Mouse (Mus musculus): ENCODE measurements at regions not wholly inside any gene's neighbourhood (a gene's known extent, or its start where the extent isn't known, plus 50 kb on each side); places are given as distances from the start of the nearest gene placed in this dataset.
"Not testable (repeated sequence)": the region's sequence is repeated elsewhere in the genome, so short reads cannot be mapped to it uniquely, and the experiment has no call there.

DNA sequence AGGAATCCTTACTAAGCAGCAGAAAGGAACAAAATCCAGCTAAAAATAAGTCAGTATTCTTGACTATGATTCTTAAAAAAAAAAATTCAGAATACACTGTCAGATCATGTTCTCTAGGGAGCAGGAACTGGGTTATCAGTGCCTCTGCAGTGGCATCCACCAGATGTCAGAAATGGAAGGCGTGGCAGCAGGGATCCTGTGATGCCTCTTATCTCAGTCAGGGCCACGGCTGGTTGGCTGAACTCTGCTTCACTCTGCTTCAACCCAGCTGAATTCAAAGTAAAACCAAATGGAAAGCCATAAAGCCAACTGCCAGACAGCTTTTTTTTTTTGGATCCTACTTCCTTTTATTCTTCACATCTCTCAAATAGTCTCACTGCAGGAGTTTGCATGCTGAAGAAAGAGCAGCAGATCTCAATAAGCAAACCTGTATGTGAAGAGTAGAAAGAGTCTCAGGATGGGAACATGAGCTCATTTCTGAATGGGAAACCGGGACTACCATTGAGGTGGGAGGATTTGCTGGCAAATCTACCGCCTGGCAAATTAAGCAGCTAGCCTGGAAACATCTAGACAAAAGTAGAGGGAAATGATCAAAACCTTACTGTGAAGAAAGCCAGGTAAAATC, 295.8 kb downstream of the Trib2 start:
- H3K4me3 ChIP-seq (replicated peaks; ENCODE audit: control insufficient read depth, low read depth, low read length), result no peak overlapping the region
- 43% methylated on average over 4 of the region's 4 CpGs for WGBS
- H3K27ac ChIP-seq (ENCODE audit: control insufficient read depth, insufficient read depth, low read depth, low read length, poor library complexity), result no peak overlapping the region
- no peak for TF ChIP-seq CTCF (IDR thresholded peaks at IDR 0.05; ENCODE audit: control insufficient read depth, insufficient read depth, low read length)
- no peak for TF ChIP-seq POLR2A (IDR thresholded peaks at IDR 0.05; ENCODE audit: borderline replicate concordance, control insufficient read depth, low read depth, low read length)
- H3K4me1 ChIP-seq (ENCODE audit: control insufficient read depth, insufficient read depth, low read length), result no peaks in the 10 kb centered on the region

DNA sequence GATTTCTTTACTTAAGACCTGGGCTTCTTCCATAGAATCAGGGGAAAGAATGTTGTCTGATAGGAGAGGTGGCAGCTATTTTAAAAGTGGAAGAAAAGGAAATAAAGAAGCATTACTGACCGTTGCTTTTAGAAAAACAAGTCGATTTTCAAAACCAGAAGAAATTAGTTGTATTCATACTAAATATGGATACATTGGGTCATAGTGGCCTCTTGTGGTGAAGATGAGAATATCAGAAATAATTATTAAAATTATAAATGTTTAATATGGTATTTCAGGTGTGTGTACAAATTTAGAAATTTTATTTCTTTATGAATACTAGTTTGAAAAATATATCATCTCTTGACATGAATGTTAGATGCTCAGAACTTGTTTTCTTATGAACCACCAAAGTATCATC, 304.7 kb downstream of the Trib2 start:
- H3K27ac ChIP-seq (ENCODE audit: control insufficient read depth, insufficient read depth, low read depth, low read length, poor library complexity), result no peak overlapping the region
- 34% methylated on average over 2 of the region's 2 CpGs for WGBS
- no peak overlapping the region for H3K4me3 ChIP-seq (replicated peaks; ENCODE audit: control insufficient read depth, low read depth, low read length)
- H3K4me1 ChIP-seq (ENCODE audit: control insufficient read depth, insufficient read depth, low read length), result no peaks in the 10 kb centered on the region
- no peak for TF ChIP-seq CTCF (IDR thresholded peaks at IDR 0.05; ENCODE audit: control insufficient read depth, insufficient read depth, low read length)
- TF ChIP-seq POLR2A (IDR thresholded peaks at IDR 0.05; ENCODE audit: borderline replicate concordance, control insufficient read depth, low read depth, low read length), result no peak

DNA sequence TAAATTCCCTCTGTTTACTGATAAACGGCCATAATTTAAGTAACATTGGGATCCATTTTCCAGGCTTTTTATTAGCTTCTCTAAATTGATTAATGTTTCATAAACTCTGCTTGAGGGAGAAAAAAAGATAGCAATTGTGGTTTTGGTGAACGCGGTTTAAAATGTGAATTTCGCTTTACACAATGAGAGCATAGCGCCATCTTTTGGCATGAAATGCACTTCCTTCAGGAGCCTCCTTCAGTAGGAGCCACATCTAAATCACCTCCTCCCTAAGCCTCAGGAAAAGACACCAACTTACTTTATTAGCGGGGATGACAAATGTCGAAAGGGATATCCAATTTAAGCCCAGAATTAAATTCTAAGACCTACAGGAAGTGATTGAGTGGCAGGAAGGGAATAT, 309.1 kb downstream of the Trib2 start:
- Histone ChIP-seq H3K4me3 (replicated peaks; ENCODE audit: control insufficient read depth, low read depth, low read length) (no peak overlapping the region), H3K4me1 (ENCODE audit: control insufficient read depth, insufficient read depth, low read length) (no peaks in the 10 kb centered on the region), H3K27ac (ENCODE audit: control insufficient read depth, insufficient read depth, low read depth, low read length, poor library complexity) (no peak overlapping the region)
- TF ChIP-seq POLR2A (IDR thresholded peaks at IDR 0.05; ENCODE audit: borderline replicate concordance, control insufficient read depth, low read depth, low read length), result no peak
- no peak for TF ChIP-seq CTCF (IDR thresholded peaks at IDR 0.05; ENCODE audit: control insufficient read depth, insufficient read depth, low read length)
- 27% methylated on average over 7 of the region's 7 CpGs for WGBS

DNA sequence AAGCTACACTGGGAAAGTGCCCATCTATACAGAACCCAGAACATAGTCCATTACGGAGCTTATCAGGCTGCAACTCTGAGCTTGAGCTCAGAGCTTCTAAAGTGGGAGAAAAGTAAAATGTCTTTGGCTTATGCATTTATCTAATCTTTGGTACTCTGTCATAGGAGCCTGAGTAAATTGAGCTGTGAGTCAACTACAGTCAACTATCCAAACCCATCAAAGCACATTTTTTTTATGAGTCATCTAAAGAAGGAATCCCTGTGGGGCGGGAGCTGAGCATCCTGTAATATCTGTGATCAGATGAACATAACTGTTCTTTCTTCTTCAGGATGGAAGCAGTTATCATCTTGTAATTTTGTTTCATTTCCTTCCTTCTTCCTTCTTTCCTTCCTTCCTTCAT, 323.1 kb downstream of the Trib2 start:
- Histone ChIP-seq H3K4me3 (replicated peaks; ENCODE audit: control insufficient read depth, low read depth, low read length) (no peak overlapping the region), H3K4me1 (ENCODE audit: control insufficient read depth, insufficient read depth, low read length) (no peaks in the 10 kb centered on the region), H3K27ac (ENCODE audit: control insufficient read depth, insufficient read depth, low read depth, low read length, poor library complexity) (no peak overlapping the region)
- no peak for TF ChIP-seq POLR2A (IDR thresholded peaks at IDR 0.05; ENCODE audit: borderline replicate concordance, control insufficient read depth, low read depth, low read length)
- no peak for TF ChIP-seq CTCF (IDR thresholded peaks at IDR 0.05; ENCODE audit: control insufficient read depth, insufficient read depth, low read length)
- WGBS, result 79% methylated on average over 2 of the region's 2 CpGs

DNA sequence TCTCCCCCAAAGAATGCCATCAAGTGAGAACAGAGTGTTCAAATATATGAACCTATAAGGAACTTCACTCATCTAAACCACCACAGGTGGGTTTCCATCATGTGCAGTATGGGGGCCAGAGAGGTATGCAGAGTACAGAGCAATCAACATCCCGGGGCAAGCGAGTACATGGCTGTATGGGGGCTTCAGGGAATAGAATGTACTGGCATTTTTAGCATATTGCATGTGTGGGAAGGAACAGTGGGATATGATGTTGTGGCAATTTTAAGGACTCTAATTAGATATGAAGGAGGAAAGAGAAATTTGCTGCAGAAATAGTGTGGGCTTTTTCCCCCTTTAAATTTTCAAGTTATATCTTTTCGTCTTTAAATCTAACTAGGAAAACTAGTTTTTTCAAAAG, 344.0 kb downstream of the Trib2 start:
- no peak for TF ChIP-seq POLR2A (IDR thresholded peaks at IDR 0.05; ENCODE audit: borderline replicate concordance, control insufficient read depth, low read depth, low read length)
- TF ChIP-seq CTCF (IDR thresholded peaks at IDR 0.05; ENCODE audit: control insufficient read depth, insufficient read depth, low read length), result no peak
- no peaks in the 10 kb centered on the region for H3K4me1 ChIP-seq (ENCODE audit: control insufficient read depth, insufficient read depth, low read length)
- 71% methylated on average over 3 of the region's 3 CpGs for WGBS

DNA sequence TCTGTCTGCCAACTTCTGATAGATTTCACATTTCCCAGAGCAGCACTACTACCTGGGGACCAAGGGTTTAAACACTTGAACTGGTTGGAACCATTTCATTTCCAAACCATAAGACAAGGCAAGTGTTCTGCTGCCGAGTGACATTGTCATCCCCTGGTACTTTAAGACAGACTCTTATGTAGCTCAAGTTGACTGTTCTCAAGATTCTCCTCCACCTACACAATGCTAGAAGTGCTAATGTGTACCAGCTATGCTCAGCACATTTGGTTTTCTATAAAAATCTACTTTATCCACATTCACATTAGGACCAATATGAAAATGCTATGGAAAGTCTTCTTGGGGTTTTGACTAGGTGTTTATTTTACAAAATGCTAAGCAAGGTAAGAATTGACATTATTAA, 357.3 kb downstream of the Trib2 start:
- H3K4me1 ChIP-seq (ENCODE audit: control insufficient read depth, insufficient read depth, low read length), result no peaks in the 10 kb centered on the region
- no peak for TF ChIP-seq POLR2A (IDR thresholded peaks at IDR 0.05; ENCODE audit: borderline replicate concordance, control insufficient read depth, low read depth, low read length)
- no peak for TF ChIP-seq CTCF (IDR thresholded peaks at IDR 0.05; ENCODE audit: control insufficient read depth, insufficient read depth, low read length)
- no peak overlapping the region for H3K4me3 ChIP-seq (replicated peaks; ENCODE audit: control insufficient read depth, low read depth, low read length)
- H3K27ac ChIP-seq (ENCODE audit: control insufficient read depth, insufficient read depth, low read depth, low read length, poor library complexity), result no peak overlapping the region
- WGBS, result 75% methylated on average over 1 of the region's 1 CpGs

More for the DNA sequence above, 344.0 kb downstream of the Trib2 start:
- Histone ChIP-seq H3K27ac (ENCODE audit: control insufficient read depth, insufficient read depth, low read depth, low read length, poor library complexity) (no peak overlapping the region), H3K4me3 (replicated peaks; ENCODE audit: control insufficient read depth, low read depth, low read length) (no peak overlapping the region)

DNA sequence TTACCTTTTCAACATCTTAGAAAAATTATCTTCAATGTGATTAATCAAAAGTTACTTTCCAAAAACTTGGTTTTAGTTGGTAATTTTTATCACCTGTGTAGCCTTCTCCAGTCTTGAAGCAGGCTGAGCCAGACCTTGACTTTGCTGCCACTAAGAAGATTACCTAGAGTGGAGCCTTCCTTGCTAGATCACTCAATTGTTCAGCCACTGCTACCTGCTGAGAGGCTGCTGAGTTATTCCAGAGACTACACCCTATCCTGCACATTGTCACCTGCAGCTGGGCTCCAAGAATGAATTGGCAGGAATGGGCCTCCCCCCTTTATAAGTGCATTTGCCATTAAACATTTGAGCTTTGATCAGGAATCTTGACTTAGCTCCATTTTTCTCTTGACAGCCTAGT, 360.4 kb downstream of the Trib2 start:
- not testable (repeated sequence) for H3K27ac ChIP-seq (ENCODE audit: control insufficient read depth, insufficient read depth, low read depth, low read length, poor library complexity); H3K4me3 ChIP-seq (replicated peaks; ENCODE audit: control insufficient read depth, low read depth, low read length); H3K4me1 ChIP-seq (ENCODE audit: control insufficient read depth, insufficient read depth, low read length)

DNA sequence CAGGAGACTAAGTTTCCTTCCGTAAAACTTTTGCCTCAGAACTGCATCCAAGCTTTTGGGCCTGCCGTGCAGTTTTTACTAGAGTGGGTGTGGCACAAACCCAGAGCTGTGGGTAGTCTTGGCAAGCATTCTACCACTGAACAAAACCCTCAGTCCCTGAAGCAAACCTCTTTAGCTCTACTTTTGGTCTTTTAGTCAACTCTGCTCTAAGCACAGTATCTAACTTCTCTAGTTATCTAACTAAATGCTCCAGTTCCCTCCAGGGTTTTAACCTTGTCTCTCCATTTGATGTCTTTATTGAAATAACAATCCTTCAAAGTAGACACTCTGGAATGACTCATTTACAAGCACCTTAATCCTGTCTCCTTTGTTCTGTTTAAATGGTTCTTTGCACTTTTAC, 361.0 kb downstream of the Trib2 start:
- H3K4me1 ChIP-seq (ENCODE audit: control insufficient read depth, insufficient read depth, low read length), result no peaks in the 10 kb centered on the region
- no peak for TF ChIP-seq POLR2A (IDR thresholded peaks at IDR 0.05; ENCODE audit: borderline replicate concordance, control insufficient read depth, low read depth, low read length)
- no peak for TF ChIP-seq CTCF (IDR thresholded peaks at IDR 0.05; ENCODE audit: control insufficient read depth, insufficient read depth, low read length)
- 85% methylated on average over 2 of the region's 2 CpGs for WGBS

DNA sequence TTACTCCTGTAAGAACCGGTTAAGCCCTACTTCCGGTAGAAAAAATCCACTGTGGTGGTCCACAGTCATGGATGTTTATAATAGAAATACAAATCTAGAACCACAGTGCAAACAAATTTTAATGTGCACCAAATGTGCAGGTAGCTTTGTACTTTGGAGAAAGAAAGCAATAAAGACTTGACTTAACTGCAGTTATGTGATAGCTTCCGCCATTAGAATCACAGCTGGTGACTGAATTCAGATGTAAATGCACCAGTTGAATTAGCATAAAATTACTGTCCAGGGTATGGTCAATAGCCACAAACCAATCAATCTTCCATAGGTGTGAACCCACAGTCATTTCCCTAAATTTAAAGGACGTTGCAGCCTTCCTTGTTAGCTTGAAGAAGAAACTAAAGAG, 367.2 kb downstream of the Trib2 start:
- Histone ChIP-seq H3K4me3 (replicated peaks; ENCODE audit: control insufficient read depth, low read depth, low read length) (no peak overlapping the region), H3K4me1 (ENCODE audit: control insufficient read depth, insufficient read depth, low read length) (no peaks in the 10 kb centered on the region), H3K27ac (ENCODE audit: control insufficient read depth, insufficient read depth, low read depth, low read length, poor library complexity) (no peak overlapping the region)
- no peak for TF ChIP-seq CTCF (IDR thresholded peaks at IDR 0.05; ENCODE audit: control insufficient read depth, insufficient read depth, low read length)
- no peak for TF ChIP-seq POLR2A (IDR thresholded peaks at IDR 0.05; ENCODE audit: borderline replicate concordance, control insufficient read depth, low read depth, low read length)
- 74% methylated on average over 4 of the region's 4 CpGs for WGBS

More for the DNA sequence above, 361.0 kb downstream of the Trib2 start:
- no peak overlapping the region for H3K4me3 ChIP-seq (replicated peaks; ENCODE audit: control insufficient read depth, low read depth, low read length)
- H3K27ac ChIP-seq (ENCODE audit: control insufficient read depth, insufficient read depth, low read depth, low read length, poor library complexity), result no peak overlapping the region
